ENCODE assay signal across 12 mouse cellular contexts in the genomic region with DNA sequence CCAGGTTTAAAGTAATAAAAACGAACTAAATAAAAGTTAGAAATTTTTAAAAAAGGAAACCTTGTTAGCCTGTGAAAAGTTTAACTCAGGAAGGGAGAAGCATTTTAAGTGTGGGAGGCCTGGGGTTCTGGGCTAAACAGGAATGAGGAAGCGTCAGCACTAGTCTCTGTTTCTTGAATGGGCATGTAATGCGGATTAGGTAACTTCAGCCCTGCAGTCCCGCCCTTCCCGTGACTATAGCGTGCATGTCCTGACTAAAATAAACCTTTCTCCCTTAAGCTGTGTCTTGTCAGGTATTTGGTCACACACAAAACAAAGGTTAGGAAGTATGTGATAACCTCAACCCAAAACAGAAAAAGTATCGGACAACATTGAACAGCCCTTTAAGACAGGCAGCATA.
"Had no signal": no experiment of that assay in that cellular context is flagged by ENCODE, and none has a peak within 500 bp of the region (broad histone marks: within the 10 kb centered on the region; RNA-seq: fewer than 3 reads in every experiment).

No protein-coding gene starts in this region.

- DNase-seq: retina, postnatal 1 day; right cerebral cortex, adult 18-20 months; right cerebral cortex, postnatal 14 days; right cerebral cortex, postnatal 25 days; right cerebral cortex, postnatal 4 days; spleen, adult 18-20 months; thymus, adult 18-20 months; thymus, adult 2 months; thymus, postnatal 14 days; thymus, postnatal 25 days; thymus, postnatal 36 days; thymus, postnatal 4 days had no signal
